Mouse (Mus musculus) adrenal gland, adult (tissue): ENCODE results near the gene Olfr1295.

Experiments
- DNase-seq, 2 experiments: peaks; one replicate each; pipeline ENCODE4 v3.0.0; 2022 to 2023; ENCODE audit warnings: low spot score in 1 of 2; ENCODE audit not compliant: inconsistent age in 2 of 2

Olfr1295 gene

DNA sequence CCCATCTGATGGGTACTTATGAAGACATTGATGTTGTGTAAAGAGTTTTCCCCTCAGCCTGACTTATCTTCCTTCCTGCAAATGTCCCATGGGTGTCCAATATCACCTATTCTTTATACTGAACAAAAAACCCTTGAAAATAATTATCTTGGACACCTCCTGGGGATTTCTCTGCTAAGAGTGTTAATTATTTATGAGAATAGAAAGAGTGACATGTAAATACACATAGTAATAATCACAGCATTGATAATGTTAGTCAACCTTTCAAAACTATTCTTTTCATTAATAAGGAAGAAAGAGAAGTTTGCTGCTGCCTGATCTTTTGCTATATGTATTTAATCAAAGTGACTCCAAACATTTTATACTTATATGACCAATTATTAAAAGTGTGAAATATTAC is at the start of gene Olfr1295:
TSS of gene Olfr1295 (minus strand) at position 101 of the 400 bp plus-strand sequence.
- no peak for DNase-seq

DNA sequence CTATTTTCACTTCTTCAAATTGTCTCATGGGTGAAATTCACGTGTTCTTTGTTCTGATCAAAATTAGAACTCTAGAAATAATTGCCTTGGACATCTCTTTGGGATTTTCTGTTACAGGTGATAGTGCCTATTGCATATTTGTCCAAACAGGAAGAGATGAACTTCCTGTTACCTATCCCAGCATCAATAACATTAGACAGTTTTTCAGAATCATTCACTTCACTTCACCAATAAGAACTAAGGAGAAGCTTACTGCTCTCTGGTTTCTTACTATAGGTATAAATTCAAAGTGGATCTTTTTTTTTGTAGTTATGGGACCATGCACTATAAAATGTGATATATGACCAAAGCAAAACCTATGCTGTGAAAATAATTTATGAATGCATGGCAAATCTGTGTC is 29.3 kb downstream of the Olfr1295 start, which contains the start of gene Olfr1294:
TSS of gene Olfr1294 (minus strand) at position 101 of the 400 bp plus-strand sequence.
- DNase-seq: no peak

DNA sequence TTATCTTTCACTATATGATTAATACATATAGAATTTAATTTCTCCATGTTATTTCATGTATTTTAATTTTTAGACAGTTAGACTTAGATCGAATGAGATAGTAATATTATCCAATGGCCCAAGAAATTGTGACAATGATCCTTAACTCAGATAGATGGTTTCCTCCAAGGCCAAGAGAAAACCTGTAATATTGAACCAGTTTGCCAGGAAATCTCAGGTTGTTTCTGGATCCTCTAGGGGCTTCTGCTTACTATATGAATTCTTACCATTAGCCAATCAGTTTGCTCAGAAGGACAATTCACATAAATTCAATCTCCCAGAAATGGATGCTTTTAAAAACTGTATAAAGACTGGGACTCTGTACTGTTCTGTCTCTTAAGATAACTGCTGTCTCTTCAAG is 44.6 kb downstream of the Olfr1295 start, which contains the start of gene Olfr1293-ps:
TSS of gene Olfr1293-ps (plus strand) at position 301 of the 400 bp plus-strand sequence.
- DNase-seq: no peak

DNA sequence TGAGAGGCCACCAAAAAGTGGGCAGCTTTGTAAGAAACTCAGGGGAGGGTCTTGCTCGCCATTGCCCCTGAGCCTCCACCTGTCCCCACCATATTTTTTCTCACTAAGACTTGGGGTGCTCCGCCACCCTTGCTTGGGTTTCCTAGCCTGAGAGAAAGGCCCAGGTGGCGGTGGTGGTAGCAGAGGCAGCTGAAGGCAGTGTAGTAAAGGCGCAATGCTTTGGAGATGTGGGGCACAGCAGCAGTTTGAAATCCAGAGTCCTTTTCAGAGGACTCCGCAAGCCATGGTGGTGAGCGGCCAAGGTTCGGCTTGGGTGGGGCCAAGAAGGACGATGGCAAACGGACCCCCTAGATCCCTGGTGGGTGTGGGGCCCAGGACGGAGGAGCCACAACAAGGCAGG is 52.0 kb downstream of the Olfr1295 start:
- no peak for DNase-seq
